Mouse (Mus musculus) ovary, adult 18-20 months (tissue): ENCODE results near the gene Pard3b.

Experiments
- DNase-seq: peaks from one replicate; pipeline ENCODE4 v3.0.0; 2022; ENCODE audit warnings: low spot score, mixed read lengths

The Pard3b gene

DNA sequence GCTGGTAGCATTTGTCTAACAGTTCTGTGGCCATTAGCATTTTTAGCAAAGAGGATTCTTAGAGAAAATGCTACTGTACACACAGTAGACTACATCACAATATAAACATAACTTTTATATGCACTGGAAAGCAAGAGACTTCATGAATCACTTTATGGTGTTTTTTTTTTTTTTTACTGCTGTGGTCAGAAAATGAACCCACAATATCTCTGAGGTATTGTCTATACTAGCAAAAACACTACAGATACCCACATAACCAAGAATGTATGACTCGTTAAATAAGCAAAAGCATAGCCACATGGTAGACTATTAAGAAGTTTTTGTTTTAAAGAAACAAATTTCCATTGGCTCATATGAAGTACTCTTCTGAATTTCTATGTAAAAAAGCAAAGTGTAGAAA, 827.9 kb downstream of the Pard3b start:
- no peak for DNase-seq

DNA sequence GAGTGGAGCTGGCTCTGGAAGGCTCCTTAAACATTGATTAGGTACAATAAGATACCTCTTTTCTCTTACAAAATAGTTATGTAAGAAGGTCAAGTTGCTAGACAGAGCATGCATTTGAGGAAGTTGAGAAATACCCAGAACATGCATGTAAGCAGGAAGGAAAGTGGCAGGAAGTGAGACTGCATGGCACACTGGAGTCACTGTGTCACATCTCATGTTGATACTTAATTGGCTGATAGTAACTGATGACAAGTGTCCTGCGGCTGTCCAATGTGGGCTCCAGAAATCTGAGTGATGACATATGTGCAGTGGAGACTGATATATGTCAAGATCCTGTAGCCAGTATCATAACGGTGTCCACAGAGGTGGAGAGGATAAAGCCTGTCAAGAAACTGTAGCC, 844.4 kb downstream of the Pard3b start:
- no peak for DNase-seq

DNA sequence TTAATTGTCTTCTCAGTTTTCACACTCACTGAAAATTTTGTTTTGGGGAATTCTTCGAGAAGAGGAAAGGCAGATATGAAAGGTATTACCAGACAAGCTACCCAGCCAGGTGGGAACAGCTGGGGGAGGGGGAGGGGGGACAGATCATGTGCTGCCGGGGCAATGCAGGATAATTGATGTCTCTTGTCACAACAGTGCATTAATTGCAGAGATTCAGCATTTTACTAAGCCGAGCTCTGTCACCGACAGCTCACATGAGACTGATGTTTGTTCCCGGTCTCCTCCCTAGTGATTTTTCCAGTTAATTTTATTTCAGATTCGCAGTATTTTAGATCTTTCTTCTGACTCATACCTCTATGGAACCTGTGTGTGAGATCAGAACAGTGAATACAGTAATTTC, 850.2 kb downstream of the Pard3b start:
- DNase-seq: no peak

DNA sequence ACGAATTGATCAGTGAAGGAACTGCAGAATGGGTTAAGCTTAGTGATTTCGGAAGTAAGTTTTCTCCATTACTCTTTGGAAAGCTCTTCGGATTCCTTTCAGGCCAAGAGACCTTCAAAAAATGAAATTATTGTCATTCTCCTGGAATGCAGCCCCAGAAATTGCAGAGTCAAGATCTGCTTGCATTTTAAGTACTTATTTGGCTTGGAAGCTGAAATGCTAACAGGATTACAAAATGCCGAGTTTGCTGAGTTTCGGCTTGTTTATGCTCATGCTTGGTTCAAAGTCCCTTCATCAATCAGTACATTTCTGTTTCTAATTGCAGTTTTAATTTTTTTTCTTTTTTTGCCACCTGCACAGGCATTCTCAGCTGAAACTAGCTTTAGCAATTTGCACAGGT, 860.5 kb downstream of the Pard3b start:
- DNase-seq: no peak

DNA sequence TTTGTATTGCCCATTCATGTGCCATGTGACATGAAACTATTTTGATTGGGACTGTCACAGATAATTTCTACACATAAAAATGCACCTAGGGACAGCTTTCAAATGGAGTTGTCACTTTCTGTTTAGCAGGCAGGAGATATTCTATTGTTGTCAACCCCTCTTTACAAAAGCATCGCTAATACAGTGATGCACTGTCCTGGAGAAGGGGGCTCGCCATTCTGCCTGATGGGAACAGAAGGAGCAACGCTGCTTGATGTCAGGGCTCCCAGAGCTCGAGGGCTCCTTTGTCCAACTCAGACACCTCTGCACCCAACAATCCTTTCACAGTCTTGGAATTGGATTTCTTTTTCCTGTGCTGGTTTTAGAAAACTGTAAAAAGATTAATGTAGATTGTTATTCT, 871.9 kb downstream of the Pard3b start:
- DNase-seq: no peak

DNA sequence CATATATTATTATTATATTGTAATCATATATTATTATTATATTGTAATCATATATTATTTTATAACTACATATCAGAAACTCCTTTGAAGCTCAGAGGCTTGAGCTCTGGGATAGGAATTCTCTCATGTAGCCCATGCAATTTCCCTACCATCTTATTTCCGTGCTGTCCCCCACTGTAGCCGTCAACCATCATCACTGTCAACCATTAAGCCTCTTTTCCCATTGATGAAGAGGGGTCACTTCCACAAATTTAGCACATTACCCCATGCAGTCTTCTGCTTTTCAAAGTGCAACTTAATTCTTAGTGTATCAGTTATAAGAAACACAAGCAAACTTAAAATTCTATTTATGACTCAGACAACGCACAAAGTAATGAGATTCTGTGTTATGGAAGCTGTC, 873.1 kb downstream of the Pard3b start:
- DNase-seq: no peak

DNA sequence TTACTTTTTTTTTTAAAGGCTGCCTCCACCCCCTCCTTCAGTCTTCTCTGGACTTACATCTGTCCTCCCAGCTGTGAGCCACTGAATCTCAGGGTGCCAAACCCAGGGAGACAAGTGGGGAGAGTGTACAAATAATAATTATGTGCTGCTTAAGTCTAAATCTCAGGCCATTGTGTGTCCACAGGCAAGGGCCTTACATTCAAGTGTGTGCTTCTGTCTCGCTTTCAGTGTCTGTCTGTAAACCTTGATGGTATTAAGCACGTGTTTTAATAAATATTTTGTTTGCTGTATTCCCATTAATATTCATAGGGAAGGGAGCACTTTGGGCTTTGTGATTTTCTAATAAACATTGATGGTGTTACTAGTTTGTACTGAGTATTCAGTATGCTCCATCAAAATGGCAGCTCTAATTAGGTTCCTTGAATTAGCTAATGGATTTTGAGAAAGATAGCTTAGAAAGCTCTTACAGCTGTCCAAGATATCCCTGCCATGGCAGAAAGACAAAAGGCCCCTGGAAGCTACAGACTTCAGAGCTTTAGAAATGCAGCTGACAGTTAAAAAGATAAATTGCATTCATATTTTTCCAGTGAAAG, 880.1 kb downstream of the Pard3b start:
- DNase-seq: no peak

DNA sequence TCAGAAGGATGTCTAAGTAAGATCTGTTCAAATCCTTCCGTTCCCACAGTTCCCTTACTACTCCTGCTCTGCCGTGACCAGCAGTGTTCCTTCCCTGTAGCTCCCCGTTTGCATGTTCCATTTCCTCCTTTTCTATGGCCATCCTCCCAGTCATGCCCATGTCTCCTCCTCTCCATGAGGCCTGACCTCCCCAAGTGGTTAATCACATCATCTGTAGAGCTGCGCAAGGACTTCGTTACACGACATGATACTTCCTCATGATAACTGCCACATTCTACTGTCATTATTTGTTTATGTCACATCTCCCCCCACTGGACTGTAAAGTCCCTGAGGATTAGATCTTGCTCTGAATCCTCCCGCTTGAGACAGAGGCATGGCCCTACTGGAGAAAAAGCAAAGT, 882.7 kb downstream of the Pard3b start:
- no peak for DNase-seq

DNA sequence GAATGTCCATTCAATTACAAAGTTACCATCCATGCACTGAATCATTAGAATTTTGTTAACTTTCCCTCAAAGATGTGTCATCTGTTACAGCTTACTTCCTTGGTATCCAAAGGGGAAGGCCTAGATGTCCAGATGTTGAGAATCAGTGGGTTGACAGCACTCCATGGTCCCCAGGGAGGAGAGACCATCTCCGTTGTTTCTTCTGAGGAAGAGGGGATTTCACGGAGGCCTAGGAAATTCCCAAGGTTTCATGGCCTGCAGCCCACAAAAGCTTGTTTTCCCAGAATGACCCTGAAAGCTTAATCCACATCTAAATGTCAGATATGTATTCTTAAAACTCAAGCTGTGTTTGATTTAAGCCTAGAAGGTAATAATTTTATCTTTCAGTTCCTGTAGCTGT, 884.1 kb downstream of the Pard3b start:
- no peak for DNase-seq

DNA sequence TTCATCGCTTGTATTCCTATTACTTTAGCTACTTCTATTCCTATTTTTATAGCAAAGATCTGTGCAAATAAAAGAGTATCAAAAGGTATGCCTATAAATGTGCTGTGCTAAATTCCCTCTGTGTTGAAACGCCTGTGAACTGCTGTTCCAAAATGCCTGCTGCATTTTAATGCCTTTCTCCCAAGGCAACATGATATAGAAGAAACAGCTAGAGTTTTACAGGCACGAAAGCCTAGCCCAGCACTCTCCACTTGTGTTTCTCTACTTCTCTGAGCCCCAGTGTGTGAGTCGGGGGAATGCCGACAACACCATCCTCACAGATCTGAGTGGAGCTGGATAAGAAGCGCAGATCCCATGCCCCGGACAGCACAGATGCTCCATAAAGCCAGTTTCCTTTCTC, 889.2 kb downstream of the Pard3b start:
- DNase-seq: no peak

DNA sequence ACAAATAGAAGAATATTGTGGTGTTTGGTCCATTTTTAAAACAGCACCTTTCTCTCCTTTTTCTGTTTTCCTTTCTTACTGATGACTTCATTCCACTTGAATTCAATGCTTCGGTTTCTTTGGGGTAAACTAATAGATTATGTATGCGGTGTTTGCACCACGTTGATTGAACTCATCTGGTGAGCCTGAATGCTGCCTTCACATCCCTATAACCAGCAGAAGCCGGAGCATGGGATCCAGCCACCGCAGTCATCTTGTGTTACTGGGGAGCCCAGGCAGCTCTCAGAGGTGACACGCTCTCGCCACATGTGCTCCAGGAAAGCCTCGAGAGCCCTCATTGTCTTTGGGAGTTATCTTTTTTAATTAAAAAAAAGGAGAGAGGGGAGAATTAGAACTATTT, 891.3 kb downstream of the Pard3b start:
- no peak for DNase-seq

DNA sequence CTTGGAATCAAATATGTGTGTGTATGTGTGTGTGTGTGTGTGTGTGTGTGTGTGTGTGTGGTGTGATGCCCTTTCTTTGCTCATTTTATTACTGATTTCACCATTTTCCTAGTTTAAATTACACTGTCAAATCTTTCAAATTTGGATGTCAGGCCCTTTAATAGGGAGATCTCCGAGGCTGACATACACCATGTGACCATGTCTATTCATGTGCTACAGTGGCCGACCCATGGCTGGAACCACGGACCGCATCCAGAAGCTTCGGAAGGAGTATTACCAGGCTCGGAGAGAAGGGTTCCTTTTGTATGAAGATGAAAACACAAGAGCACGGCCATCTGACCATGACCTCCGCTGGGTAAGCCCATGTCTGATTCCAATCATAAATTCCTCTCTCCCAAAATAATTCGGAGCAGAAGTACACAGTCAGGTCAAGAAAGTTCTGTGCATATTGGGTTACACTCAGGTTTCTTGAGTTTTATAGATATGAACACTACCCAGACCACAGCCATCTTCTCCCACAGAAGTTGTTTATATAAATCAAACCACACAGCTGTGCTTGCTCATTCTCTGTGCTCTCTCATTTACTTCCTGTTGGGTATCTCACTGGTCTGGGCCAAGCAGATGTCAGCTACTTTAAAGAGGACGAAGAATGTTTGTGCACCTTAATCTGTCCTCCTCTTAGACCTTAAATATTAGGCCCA, 894.0 kb downstream of the Pard3b start:
- no peak for DNase-seq

DNA sequence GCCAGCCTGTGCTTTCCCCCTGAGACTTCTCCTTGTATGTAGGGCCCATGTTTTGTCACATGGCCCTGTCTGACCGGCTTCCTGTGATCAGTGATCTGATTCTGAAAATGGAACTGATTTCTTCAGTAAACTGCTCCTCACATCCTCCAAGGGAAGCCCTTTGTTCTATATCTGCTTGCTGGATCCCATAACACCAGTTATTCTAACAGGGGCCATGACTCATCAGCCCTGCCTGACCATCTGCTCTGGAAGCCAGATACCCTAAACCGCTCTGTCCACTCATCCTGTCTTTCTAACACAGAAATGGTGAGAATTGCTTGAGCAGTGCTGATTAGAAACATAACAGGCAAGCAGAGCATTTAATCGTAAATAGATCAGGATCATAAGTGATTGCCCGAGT, 910.3 kb downstream of the Pard3b start:
- no peak for DNase-seq

DNA sequence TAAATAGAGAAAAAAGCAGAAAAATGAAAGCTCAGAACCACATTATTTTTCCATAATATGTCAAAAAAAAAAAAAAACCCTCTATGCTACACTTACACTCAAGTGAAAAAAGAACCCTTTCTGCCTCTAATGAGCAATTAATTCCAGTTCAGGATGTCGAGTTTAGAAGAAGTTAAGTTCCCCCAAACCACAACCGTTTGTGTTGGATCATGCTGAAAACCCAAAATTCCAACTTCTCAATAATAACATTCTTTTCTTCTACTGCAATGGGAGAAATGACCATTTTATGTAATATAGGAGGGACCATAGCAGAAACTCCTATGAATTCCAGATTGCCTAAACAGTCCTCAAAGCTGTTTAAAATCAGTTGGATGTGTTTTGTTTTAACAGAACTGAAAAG, 911.9 kb downstream of the Pard3b start:
- no peak for DNase-seq

DNA sequence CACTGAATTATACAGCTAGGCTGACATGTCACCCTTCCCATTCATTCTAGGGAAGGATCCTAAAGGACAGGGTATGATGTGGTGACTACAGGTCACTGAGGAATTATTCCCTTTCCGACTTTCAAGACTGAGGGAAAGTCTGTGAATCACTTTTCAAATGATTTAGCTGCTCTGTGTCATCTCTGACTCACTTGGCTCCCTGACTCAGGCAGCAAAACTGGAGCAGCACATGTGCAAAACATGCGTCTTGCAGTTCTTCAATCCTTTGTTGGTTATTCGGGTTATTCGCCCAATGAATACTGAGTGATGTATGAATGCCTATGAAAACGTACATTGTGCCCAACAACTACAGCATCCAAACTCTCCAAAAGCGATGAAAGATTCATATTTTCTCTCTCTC, 912.9 kb downstream of the Pard3b start:
- DNase-seq: no peak

DNA sequence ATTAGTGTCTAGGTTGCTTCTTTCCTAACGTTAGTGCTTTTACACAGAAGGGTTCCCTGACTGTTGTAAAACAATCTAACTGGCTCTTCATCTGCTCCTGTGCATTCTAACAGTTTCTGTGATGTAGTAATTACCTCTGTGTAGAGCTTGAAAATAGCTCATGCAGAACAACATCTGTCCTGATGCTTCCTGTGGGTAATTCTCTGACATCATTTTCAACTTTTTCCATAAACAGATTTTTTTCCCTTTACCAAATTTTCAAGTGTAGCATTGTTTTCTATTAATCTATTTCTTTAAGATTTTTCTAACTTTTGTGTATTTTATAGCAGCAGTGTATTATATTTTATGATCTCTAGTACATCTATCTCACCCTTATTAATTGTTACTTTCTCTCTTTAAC, 917.2 kb downstream of the Pard3b start:
- DNase-seq: no peak

DNA sequence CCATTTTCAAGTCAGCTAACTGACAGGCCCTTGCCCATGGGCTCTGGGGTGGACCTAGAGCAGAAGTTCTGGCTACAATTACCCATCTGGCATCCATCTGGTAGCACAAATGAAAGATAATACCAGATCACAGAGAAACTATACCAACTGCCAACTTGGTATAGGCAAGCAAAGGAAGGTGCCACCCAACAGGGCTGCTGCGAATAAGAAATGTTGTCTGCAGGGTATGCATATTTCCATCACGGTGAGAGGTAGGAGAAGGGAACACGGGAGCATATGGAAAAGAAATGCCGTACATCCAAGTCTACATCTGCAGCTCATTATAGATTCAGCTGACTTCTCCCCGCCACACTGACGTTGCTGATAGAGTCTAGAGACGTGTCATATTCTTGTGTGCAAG, 924.4 kb downstream of the Pard3b start:
- DNase-seq: no peak

DNA sequence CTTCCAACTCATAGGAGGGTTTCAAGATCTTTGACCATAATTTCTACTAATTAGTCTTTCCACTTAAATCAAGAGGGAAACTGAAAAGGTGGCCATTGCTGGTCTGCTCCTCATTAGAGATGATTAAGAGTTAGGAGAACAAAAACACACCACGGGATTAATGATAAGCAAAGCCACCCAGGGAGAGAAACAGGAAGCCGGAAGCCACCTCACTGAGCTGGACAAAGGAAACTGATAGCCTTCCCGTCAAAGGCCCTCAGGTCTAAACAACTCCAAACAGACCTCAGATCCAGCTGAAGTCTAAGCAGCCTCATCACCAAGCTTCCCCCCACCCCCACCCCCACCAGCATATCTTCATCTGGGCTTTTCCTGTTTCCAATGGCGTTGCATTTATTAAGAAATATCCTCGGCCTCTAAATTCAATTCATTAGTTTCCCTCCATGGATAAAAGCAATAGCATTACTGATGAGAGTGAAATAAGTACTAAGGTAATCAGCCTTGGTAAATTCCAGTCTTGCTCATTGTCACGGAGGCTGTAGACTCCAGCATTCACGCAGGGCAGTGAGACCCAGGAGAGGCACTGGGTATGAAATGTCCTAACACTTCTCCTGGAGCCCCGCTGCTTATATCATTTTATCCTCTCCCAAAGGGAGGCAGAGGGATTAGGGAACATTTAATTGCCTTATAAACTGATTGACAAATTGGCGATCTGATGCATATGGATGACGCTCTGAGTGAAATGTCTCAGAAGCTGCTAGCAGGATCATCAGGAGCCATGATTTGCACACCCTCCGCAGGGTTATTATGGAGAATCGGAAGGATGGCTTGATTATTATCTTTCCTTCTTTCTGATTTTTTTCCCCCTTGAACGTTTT, 925.9 kb downstream of the Pard3b start:
- no peak for DNase-seq

DNA sequence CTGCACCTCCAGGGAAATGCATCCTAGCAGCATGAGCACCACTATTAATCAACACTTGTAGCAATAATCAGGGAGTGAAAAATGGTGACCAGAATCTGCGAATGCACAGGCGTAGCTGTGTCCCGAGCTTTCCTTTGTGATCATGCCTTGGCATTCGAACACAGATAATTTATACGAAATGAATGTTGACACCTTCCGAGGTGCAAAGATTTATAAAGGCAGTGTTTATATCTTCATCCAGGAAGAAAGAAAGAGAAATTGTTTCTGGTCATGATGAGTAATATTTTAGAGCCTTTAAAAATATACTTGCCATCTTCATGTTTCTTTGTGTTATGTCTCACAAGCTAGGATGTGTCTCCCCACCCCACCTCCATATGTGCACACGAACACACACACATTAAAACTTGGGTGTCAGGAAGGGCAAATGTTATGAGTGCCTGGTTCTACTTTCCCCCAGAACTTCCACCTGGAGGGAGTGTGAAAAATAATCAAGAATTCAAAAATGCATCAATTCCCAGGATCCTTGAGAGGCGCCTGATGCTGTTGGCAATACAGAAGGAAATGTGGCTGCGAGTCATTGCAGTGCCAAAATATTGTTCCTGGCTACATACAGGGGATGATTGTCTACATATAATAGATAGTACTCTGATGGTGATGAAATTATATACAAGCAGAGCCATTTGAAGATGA, 926.6 kb downstream of the Pard3b start:
- DNase-seq: no peak

DNA sequence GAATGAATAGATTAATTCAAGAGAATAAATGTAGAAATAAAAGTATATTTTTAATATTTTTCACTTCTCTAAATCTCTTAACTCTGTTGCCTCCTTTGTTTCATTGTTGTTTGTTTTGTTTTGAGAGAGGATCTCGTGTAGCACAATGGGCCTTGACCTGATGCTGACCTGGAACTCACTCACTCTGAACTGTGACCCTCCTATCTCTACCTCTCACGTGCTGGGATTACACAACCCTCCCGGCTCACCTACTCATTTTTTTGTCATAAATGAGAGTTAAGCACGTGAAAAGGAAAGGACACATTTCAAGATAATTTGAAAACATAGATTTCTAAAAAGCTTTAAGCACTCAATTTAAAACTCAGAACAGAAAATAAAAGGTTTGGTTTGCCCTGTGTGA, 928.0 kb downstream of the Pard3b start:
- DNase-seq: no peak

DNA sequence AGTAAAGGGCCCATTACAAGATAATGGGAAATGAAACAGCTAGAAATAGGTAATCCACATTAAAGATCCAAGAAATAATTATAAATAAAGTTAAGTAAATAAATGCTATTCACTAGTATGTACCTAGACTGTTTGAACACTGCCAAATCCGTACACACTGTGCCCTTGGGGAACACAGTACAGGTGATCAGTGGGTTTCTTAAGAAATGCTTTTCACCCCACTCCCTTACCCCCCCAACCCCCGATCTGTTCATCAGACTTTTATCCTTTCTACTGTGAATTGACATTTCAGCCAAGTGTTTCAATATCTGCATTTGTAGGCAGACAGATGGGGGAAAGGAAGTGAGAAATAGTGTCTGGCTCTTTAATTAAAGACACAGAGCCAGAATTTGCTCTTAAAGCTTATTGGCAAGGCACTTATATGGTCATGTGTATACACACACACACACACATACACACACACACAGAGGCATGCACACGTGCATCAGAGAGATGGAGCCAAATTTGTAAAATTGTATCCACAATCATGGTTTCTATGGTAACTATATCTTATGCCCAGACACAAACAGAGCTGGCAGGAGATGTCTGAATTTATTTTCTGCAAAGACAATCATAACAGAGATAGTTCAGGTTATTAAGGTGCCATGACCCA, 938.4 kb downstream of the Pard3b start:
- no peak for DNase-seq
